Mouse (Mus musculus) spleen, adult 2 months (tissue): ENCODE results near the gene Atg4b.

Experiments used
- CTCF ChIP-seq: fragments of 200-500 bp; IDR thresholded peaks from 2 replicates; pipeline ENCODE4 v1.5.1; 2011; ENCODE audit warnings: mild to moderate bottlenecking, inconsistent platforms; ENCODE audit not compliant: insufficient read depth, insufficient read length, insufficient replicate concordance; ENCODE audit errors: extremely low read depth
- POLR2A ChIP-seq: fragments of 200-500 bp; IDR thresholded peaks from 2 replicates; pipeline ENCODE4 v1.6.1; 2011; ENCODE audit warnings: low read depth, low read length, inconsistent platforms

DNA sequence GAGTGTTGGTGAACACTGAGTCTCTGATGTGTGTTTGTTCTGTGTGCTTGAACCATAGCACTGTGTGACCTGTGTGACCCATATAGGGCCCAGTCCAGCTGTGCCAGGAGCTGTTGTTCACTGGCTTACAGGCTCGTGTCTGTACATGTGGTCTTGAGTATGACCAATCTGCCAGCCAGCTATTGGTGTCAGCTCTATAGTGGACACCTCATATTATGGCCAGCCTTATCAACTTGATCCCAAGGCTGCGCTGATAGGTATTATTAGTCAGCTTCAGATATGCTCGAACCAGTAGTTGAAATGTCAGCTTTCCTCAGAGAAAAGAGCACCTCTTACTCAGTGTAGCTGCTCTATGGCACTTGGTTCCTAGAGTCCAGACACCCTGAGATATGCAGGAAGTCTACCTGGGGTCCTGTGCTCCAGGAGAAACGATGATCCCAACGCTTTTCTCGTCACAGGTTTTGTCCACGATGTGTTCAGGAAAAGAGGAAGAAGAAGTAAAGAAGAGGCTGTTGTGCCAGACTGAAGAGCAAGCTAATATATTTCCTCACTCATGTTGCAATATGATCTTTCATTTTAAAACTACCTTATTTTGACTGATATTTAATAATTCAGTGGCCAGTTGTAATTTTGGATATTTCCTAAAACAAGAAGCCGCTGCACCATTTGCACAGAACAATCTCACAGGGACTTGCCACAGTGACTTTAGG is 66.7 kb downstream of the Atg4b start:
- TF ChIP-seq CTCF (no peak), POLR2A (no peak)
